Mouse (Mus musculus) E14TG2a.4 (cell line): ENCODE measurements at regions not wholly inside any gene's neighbourhood (a gene's known extent, or its start where the extent isn't known, plus 50 kb on each side); places are given as distances from the start of the nearest gene placed in this dataset.

Source experiments
- H3K27me3 ChIP-seq: 2 replicates; pipeline ENCODE4 v1.6.1; 2014; ENCODE audit warnings: low read length, control low read depth; ENCODE audit not compliant: insufficient read depth
- H3K36me3 ChIP-seq: 2 replicates; pipeline ENCODE4 v1.6.1; 2014; ENCODE audit warnings: low read length, control low read depth; ENCODE audit not compliant: insufficient read depth
- H3K4me1 ChIP-seq: replicated peaks from 2 replicates; pipeline ENCODE4 v1.6.1; 2014; ENCODE audit warnings: low read depth, low read length, control low read depth
- H3K4me3 ChIP-seq: replicated peaks from 2 replicates; pipeline ENCODE4 v1.5.1; 2014; ENCODE audit warnings: mild to moderate bottlenecking, low read length
- H3K9me3 ChIP-seq: 2 replicates; pipeline ENCODE4 v1.6.1; 2014; ENCODE audit warnings: low read length, control low read depth
- CTCF ChIP-seq: conservative IDR thresholded peaks from 2 replicates; pipeline ENCODE4 v1.5.1; 2014; ENCODE audit warnings: low read length
- NANOG ChIP-seq: IDR thresholded peaks from 2 replicates; pipeline ENCODE4 v1.6.1; 2014; ENCODE audit warnings: borderline replicate concordance, low read length, mixed read lengths
- POU5F1 ChIP-seq: IDR thresholded peaks from 2 replicates; pipeline ENCODE4 v1.6.1; 2014; ENCODE audit warnings: low read length, borderline replicate concordance

DNA sequence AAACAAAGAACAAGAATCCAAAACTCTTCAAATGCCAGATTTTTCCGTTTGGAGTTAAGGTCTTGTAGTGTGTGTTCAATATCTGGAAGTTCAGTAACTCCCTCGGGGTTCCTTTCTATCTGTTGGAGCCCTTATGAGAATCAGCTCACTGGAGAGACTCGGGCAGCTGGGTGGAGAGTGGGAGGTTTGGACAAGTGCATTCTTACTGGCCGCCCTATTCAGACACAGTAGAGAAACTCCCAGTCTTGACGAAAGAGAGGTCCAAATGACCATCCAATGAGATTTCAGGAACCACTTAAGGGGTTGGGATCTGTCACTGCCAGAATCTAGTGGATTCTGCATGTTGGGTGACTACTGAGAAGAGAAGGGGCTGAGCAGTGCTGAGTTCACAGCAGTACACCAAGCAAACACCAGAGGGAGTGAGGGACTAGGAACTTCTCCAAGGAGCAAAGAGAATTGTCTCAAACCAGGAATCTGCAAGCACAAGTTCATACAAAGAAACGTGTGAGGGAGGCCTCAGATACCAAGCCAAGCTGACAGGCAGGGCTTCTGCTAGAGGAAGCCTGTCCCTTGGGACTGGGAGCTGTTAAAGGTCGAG, 310.0 kb upstream of the Magi2 start:
- Histone ChIP-seq H3K36me3 (no peaks in the 10 kb centered on the region), H3K9me3 (peaks cover 4% of the 10 kb centered on the region; the same call in 1 of the 2 replicates), H3K4me1 (no peaks in the 10 kb centered on the region), H3K27me3 (no peaks in the 10 kb centered on the region), H3K4me3 (no peak overlapping the region)
- TF ChIP-seq POU5F1 (no peak), CTCF (peak; percentile 53), NANOG (no peak)

DNA sequence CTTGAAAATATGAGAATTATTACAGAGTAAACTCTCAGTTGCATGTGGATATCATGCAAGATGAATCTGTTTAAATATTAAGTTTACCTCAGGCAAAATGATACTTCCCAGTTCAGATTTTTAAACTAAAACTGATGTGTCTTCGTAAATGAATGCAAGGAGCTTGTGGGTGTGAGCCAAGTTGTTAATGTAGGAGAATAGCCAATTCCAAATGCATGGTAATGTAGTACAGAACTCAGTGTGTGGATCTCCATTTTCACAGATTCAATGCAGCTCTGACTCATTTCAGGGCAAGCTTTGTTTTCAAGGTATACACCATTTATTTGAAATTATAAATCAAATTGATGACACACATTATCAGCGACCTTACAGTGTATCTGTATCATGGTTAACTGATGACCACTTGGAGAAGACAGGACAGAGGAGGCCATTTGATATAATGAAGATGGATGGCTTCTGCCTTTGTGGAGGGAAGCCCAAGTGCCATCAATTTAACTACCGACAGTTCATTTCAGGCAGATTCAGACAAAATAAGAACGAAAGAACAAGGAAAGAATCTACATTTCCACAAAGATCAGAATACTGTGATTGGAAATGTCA, 272.9 kb upstream of the Magi2 start:
- Histone ChIP-seq H3K4me3 (no peak overlapping the region), H3K9me3 (no peaks in the 10 kb centered on the region), H3K27me3 (no peaks in the 10 kb centered on the region), H3K36me3 (no peaks in the 10 kb centered on the region), H3K4me1 (no peaks in the 10 kb centered on the region)
- no peak for TF ChIP-seq POU5F1
